Mouse (Mus musculus) ovary, postnatal 10 days (tissue): Measurements from ENCODE around the gene Mettl3.
A peak's percentile ranks its signal among the peaks of the same experiment; 100 is the strongest.
"Not testable (repeated sequence)": the region's sequence is repeated elsewhere in the genome, so short reads cannot be mapped to it uniquely, and the experiment has no call there.

Experiments
- DNase-seq: peaks from one replicate; pipeline ENCODE4 v3.0.0; 2022; ENCODE audit warnings: low spot score

Gene Mettl3

GRCm38 (mm10) chr14:52304644-52305271, at the start of gene Mettl3:
TSS of gene Mettl3 (minus strand) at chr14:52305128.
- peak; percentile 79 for DNase-seq

- no peak for DNase-seq
Measured at GRCm38 (mm10) chr14:52339512-52339852, 34.6 kb upstream of the Mettl3 start.

DNA sequence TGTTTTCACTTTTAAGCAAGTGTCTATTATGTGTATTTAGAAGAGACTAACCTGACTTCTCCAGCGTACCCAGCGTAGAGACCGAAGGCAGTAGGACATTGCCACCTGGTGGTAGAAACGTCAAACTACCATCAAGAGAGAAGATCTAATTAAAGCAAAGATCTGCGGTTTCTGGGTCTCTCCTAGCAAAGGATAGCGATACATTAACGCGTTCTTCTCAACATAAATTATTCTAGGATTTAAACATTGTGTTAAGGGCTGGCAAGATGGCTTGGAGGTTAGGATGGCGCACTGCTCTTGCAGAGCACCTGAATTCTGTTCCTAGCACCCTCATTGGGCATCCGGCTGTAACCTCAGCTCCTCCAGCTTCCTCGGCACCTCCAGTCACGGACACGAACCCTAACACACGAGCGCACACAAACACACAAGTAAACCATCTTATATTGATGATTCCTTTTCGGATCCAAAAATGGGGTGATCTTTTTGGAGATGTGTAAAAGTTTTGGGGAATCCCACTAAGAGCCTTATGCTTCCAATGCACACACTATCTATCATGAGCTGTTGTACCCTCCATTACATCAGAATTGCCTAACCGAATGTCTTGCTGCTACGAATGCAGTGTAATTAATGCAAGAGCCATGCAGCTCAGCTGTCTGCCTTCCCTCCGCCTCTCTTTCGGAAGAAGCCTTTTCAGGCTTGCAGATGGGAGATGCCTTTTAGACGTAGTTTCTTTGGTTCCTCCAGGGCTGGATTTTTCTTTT, 34.0 kb upstream of the Mettl3 start:
- DNase-seq = no peak

GRCm38 (mm10) chr14:52332171-52332570, 27.2 kb upstream of the Mettl3 start:
- DNase-seq = no peak

DNA sequence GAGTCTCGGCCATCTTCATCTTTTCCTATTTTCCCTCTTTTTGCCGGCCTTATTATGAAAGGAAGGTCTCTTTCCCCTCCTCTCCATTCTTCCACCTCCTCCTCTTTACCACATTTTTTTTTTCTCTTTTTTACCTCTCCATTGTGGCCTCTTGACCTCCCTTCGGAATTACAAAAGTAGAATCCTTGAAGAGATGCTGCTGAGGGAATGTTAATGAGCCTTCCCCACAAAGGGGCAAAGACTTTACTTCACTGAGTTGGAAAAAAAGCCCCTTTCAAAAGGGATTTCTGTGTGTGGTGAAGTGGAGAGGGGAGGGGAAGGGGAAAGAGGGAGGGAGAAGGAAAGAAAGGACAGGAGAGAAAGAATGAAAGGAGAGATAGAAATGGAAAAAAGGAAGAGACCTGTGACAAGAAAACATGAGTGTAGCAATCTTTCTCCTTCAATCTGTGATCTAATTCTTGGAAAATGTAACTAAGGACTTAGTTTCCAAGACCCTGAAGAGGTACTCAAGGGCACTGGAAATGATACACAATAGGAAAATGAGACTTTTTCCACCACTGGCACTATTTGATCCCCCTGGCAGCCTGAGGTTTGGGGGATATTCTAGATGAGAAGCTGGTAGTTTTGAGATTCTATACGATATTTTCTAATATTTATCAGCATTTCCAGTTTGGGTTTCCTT, 26.3 kb upstream of the Mettl3 start:
- DNase-seq = no peak

DNA sequence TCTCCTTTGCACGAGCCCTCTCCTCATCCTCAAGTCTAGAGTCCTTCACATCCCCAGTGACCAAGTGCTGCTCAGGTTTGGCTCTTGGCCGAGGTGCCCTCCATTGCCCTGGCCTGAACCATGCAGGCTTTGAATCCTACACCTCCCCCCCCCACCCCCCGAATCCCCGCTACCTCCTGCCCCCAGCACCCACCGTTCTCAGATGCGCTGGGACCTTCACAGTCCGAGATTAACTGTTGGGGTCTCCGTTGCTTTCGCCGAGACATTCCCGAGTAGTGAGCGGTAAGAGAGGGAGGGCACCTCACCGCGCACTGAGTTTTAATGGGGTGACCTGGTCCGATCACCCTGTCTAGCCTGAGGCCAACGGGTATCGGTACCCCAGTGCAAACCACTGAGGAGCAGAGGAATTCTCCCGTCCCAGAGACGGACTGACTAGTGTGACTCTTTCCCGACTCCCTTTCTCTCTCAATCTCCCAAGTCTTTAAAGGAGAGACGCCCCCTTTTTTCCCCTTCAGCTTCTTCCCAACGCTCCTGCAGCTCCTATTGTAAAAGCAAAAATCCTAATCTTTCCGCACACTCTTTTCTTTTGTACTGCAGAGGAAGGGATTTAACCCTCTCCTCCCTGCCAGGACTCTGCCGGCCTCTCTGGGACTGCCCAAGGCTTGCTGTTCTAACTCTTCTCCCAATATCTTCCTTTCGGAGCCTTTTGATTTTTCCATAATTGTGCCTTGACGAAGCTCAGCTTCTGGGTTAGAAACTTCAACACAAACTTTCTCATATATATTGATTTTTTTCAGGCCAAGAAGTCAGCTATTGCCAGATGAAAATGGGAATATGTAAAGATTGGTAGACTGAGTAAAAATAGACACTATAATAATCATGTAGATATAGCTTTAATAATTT, 23.2 kb upstream of the Mettl3 start, which contains the start of gene Sall2:
Sall2 (minus strand) TSS at position 853 of the 903 bp plus-strand sequence.
- DNase-seq = no peak

- DNase-seq = no peak
Measured at GRCm38 (mm10) chr14:52327375-52327901, 22.5 kb upstream of the Mettl3 start.

DNA sequence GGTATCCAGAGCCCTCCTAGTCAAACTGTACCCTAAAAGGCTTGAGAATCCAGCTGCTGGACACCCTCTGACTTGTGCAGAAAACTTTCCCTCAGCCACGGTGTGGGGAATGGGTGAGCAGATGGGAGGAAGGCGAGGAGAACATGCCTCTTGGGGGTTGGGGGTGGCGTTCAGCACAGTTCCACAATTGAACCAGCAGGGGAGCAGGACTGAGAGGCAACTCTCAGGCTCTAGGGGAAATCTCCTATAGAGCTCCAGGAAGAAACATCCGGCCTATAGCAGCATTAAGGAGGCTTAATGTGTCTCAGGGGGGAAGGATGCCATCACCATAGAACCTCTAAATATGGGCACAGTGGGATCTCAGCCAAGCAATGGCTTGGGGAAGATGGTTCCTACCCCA, 21.0 kb upstream of the Mettl3 start:
- no peak for DNase-seq

GRCm38 (mm10) chr14:52319361-52319760, 14.4 kb upstream of the Mettl3 start:
- no peak for DNase-seq

DNA sequence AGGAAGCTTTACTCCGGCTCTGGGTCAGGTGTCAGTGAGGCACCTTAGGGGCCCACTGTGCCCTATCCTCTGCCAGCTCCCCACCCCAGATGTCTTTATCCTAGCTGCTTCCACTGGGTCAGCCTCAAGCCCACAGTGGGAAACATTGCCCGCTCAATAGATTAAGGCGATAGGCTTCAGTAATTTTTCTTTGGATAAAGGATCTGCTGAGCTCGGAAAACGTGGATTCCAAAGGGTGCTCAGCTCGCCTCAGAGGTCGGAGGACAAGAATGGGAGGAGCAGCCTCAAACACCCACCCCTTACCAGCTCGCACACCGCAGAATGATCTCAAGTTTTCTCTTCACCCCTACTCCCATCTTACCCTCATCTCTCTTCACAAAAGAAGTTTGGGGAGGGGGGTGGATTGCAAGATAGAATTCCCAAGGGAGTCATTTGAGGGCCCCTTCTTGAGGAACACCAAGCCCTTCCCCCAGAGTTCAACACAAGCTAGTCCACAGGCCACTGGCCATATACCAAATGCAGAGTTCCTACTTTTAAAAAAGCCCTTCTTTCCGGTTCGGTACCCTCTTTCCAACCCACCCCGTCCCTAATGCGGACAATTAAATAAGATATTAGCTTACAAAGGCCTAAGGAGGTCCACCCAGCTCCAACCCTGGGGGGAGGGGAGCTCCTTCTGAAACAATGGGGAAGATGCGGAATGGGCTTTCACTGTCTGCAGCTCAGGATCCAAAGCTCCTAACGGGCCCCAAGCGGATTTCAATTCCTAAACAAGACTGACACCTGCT, 11.7 kb upstream of the Mettl3 start:
- DNase-seq = no peak

DNA sequence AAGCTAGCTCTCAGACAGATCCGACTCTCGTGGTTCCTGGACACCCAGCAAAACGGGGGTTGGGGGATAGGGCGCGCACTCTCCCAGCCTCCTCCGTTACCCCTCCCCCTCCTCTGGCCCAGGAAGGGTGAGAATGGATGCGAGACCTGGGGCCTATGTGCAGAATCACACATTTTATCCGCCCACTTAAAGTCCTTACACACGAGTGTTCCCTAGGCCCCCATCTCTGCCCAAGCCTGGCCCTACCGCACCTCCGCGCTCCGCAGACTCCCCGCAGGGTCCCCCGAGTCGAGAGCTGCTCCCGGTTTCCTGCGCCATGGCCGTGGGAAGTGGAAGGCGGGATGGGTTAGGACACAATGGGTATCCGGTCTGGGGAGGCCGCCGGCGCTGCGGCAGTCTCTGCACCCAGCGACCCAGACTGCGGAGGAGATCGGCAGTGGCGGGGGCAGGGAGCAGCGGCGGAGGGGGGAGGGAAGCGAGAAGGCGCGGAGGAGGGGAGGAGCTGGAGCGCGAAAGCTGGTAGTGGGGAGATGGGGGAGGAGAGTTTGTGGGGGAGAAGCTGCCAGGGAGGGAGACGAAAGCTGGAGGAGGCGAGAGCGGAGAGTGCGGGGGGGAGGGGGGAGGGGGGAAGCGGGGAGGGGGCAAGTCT, 11.0 kb upstream of the Mettl3 start:
- DNase-seq = peak; percentile 55

- DNase-seq = no peak
Measured at GRCm38 (mm10) chr14:52315283-52315780, 10.4 kb upstream of the Mettl3 start.

DNA sequence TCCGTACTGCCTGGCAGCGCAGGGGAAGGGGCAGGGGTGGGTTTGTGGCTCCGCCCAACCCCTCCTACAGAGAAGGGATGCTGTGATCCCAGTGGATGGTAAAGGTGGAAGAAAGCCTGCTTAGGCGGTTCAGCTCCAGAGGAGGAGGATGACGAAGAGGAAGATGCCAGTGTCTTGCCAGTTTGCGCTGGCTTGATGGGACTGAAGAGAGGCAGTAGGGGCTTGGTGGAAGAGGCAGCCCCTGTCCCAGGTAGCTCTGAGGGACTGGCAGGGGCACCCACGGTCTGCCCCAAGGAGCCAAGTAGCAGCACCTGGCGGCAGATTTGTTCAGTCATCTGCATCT, 9.9 kb upstream of the Mettl3 start:
- DNase-seq = no peak

DNA sequence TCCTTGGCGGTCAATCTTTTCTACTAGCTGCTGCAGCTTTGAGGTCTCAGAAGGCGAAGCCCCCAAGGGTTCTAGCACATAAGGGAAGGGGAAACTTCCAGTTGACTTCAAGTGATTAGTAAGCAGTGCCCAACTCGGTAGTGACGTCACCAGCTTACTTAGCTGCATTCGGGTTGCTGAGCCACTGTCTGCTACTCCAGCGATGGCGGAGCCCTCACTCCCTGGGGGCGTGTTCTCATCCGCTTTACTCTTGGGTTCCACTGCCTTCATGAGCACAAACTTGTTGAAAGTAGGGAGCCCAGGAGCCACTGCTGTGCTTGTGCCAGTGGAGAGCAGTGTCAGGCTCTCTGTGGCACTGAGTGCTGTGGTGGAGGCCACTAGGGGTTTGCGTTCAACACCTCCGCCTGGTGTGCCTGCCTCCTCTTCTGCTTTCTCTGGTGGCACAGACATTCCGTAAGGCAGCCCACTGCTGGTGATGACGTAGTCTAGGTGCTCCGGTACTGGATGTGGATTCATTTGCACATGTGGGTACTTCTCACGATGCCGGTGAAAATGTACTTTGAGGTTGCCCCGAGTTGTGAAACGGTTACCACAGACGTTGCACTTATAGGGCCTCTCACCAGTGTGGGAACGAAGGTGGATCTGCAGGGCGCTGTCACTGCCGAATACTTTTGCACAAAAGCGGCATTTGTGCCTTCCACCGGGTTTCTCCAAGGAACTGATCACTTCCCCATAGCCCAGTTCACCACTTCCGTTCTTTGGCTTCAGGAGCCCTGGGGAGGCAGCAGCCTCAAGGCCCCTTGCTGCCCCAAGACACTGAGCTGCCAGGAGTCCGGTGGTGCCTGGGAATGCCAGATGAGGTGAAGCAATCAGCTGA, 9.2 kb upstream of the Mettl3 start:
- DNase-seq = no peak

DNA sequence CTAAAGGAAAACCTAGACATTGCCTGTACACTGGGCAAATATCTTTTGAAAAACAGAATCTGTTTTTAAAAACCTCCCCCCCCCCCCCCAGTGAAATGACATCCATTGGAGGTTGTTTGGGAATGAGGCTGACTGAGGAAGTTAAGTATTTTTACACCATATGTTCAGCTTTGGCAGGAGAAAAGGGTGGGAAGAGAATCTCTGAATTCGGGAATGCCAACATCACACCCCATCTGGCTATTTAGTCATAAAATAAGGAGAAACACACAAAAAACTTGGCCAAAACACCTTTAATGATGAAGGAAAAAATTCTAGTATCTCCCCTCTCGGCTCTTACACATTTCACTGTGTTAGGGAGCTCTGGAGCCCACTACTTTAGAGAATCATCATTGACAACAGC, 6.0 kb upstream of the Mettl3 start:
- DNase-seq = no peak

GRCm38 (mm10) chr14:52310343-52310742, 5.4 kb upstream of the Mettl3 start:
- not testable (repeated sequence) for DNase-seq

GRCm38 (mm10) chr14:52306100-52306499, 1.2 kb upstream of the Mettl3 start:
- DNase-seq = no peak

- not testable (repeated sequence) for DNase-seq
Measured at GRCm38 (mm10) chr14:52303517-52303916, 1.4 kb downstream of the Mettl3 start.

GRCm38 (mm10) chr14:52295558-52296264, 9.2 kb downstream of the Mettl3 start:
- no peak for DNase-seq
